Mouse (Mus musculus): ENCODE data around the gene Nt5c2.

GRCm38 (mm10) chr19:46926357-46926756 lies 88.6 kb downstream of the Nt5c2 start:
- TF ChIP-seq CTCF (IDR thresholded peaks at IDR 0.05; ENCODE audit: borderline replicate concordance, insufficient read depth, low read length) (no peak), POLR2A (IDR thresholded peaks at IDR 0.05; ENCODE audit: low read depth, low read length) (no peak)
